Mouse (Mus musculus): Measurements from ENCODE around the gene Lcn9.
A peak's percentile ranks its signal among the peaks of the same experiment; 100 is the strongest.
"Not testable (repeated sequence)": the region's sequence is repeated elsewhere in the genome, so short reads cannot be mapped to it uniquely, and the experiment has no call there.

Gene Lcn9

DNA sequence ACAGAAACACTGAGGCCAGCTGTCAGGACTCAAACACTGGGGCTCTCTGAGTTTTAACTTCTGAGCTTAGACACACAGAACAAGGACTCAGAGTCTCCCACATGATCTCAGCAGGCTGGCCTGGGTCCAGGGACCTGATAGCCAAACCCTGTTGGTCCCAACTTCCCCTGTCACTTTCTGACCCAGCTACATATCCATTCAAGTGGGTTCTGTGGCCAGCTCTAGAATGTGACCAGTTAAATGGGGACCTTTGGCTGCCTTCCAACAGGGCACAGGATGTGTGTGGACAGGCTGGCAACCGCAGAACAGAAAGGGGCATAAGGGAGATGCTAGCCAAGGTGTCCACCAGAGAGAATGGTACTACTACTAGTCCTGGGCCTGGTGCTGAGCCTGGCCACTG is at the start of gene Lcn9:
Gene Lcn9 (plus strand): TSS at position 348 of the 400 bp plus-strand sequence.
- no peak for DNase-seq (ENCODE audit: low spot score)

DNA sequence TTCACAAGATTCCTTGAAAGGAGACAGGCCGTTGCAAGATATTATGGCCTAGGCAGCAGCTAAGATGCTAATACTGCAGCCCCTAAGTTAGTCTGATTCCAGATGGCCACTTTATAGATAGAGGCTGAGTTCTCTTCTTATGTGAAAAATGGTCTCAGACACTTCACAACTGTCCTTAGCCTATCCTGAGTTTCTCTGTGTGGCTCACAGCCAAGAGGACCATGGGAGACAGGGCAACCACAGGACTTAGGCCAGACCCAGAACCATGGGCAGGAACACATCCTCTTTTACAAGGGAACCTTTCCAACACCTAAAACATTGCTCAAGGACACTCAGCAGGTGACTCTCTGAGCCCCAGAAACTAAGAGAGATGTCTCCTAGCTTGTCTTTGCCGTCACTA is 49.4 kb upstream of the Lcn9 start:
- DNase-seq (ENCODE audit: low spot score), result no peak

DNA sequence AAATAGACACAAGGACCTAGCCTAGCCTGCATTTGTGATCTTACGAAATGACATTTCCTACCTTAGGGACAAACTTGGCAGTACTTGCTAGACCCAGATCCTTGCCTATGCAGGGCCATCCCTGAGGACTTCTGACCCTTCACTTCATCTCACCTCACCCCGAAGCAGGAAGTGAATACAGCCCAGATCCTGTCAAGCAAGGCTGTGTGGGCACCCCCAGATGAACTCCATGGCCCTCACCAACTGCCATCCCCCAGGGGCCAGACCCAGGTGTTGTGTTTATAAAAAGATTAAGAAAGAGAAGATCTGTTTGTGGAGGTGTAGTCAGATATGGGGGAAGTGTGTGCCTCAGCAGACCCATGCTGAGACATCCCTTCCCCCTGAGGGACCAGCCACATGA is 48.3 kb upstream of the Lcn9 start:
- DNase-seq (ENCODE audit: low spot score), result no peak

DNA sequence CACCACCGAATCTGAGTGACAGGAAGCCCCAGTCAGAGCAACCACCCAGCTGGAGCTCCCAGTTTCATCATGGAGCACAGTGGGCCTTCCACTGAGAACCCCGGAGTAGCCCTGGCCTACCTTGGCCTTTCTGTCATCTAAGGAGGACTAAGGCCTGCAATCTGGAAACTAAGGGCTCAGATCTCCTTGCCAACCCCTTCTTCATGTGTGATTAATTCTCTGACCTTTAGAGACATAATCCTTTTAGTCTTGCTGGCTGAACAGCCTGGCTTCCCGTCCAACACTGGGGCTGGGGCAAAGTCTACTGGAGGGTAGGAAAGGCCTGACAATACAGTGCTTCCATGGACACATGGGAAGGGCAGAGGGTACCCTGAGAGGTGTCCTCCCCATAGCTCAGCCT is 47.0 kb upstream of the Lcn9 start:
- no peak for DNase-seq (ENCODE audit: low spot score)

DNA sequence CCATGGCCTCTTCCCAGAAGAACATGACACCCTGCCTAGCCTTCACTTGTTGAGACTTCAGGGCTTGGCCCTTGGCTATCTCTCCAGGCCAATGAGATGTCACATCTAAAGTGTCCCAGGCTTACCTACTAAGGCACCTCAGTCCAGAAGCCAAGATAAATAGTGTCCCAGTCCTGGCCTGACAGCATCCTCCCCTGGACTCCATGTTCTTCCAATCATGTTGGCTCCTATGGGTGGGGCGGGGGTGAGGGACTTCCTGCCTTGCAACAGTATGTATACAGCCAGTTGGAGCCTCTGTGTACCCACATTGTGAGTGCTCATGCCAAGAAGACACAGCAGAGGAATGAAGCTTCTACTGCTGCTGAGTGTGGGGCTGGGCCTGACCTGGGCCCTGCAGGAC is 46.2 kb upstream of the Lcn9 start, which contains the start of gene Lcn11:
Gene Lcn11 (plus strand): TSS at position 301 of the 400 bp plus-strand sequence.
- no peak for DNase-seq (ENCODE audit: low spot score)

DNA sequence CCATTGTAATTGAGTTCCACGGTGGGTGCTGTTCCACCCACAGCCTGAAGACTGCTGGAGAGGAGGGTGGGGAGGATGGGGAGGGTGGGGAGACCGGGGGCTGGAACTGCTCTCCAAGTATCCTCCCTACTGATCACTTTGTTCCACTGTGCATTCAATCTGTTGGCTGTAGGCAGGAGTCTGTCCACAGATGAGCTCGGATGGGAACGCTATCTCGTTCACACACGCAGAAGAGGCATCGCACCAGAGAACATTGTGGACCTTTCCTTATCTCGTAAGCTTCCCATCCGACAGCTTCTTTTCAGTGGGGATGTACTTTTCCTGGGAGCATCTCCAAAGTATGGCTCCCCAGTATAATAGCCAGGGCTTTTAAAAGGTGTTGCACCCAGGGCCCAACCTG is 43.9 kb upstream of the Lcn9 start:
- no peak for DNase-seq (ENCODE audit: low spot score)

DNA sequence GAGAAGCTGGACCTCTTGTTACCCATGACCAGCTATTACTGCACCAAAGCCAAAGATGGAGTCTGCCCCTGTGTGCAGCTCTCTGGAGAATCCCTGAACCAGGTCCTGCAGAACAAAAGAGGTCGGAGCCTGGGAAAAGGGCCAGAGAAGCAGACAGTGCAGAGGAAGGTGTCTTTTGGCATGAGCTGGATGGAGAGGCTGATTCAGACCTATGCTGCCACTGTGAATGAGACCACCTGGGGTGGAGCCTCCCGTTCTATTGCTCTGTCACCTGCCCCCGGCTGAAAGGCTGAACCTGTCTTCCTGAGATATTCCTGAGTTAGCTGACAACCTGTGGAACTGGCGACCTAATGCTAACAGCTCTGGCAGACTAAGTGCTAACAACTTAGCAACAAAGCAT is 42.0 kb upstream of the Lcn9 start:
- no peak for DNase-seq (ENCODE audit: low spot score)

DNA sequence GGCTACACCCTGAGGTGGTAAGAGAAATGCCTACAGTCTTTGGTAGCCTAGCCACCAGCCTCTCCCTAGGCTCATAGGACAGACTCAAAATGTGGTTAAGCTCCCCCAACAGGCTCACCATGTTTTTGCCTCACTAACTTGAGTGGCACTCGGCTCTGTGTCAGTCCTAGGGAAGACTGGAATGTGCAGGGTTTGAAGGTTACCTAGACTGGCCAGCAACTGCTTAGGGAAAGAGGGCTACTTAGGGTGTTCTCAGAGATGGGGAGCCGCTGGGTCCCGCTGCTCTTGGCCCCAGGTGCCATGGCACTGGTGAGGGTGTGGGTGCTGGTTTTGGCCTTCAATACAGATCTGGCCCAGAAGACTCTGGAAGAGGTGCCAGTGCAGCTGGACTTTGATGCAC is 41.0 kb upstream of the Lcn9 start, which contains the start of gene Gm13539:
Gene Gm13539 (plus strand): TSS at position 301 of the 400 bp plus-strand sequence.
- DNase-seq (ENCODE audit: low spot score), result no peak

DNA sequence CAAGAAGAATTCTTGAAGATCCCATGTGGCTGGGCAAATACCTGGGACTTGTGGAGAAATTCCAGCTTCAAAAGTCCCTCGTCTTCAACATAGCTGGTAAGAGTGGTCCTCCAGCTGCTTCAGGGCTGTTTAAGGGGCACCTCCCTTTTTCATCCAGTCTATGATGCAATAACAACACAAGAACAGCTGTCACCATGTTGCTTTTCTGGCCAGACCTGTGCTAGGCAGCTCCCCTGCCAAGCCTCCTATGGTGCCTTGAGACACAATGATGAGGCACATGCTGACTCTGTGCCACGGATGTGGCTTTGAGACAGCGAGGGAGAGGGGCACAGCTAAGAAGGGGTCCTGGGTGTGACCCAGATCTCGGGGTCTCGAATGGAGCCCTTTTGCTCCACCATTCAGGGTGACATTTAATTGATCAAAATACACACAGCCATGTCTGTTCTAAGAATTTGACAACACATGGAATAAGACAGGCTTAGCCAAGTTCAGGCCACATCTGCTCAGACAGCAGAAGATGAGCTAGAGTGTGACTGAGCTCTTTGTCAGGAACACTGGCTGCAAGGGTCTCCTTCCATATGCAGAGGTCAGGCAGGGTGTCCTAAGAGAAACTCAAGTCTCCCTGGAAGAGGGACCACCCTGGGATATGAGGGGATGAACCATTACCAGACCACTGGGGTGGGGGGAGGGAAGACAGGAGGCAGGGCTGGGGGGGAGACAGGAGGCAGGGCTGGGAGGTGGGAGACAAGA is 37.2 kb upstream of the Lcn9 start:
- DNase-seq (ENCODE audit: low spot score), result no peak

DNA sequence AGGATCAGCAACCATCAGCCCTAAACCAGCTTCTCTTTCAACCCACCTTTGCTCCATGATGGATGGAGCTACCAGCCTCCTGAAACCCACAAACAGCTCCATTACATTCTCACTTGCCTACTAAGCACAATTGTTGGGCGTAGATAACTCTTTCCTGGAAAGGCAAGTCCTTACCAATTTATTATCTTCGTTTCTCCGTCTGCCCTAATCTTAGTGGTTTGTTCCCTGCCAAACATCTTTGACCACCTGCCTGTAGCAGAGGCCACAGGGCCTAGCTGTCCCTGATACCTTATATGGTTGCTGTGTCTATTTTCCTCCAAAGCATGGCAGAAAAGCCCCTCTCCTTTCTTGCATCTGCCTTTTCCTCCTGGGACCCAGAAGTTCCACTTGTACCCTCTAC is 33.9 kb upstream of the Lcn9 start:
- DNase-seq (ENCODE audit: low spot score), result no peak

DNA sequence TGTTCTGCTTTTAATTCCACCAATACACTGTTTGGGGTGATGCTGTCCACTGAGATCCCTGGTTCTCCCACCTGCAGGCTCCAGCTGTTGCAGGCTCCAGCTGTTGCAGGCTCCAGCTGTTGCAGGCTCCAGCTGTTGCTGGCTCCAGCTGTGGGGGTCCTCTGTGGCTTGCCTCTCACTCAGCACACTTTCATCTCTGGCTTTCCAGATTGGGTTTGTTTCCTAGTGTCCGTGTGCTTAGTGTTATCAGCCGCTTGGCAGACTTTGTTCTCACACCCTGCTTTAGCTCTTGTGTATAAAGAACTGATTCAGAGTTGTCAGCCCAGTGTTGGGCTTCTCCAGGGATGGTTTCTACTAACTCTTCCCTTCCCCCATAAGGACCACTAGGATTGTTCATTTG is 25.3 kb upstream of the Lcn9 start:
- no peak for DNase-seq (ENCODE audit: low spot score)

DNA sequence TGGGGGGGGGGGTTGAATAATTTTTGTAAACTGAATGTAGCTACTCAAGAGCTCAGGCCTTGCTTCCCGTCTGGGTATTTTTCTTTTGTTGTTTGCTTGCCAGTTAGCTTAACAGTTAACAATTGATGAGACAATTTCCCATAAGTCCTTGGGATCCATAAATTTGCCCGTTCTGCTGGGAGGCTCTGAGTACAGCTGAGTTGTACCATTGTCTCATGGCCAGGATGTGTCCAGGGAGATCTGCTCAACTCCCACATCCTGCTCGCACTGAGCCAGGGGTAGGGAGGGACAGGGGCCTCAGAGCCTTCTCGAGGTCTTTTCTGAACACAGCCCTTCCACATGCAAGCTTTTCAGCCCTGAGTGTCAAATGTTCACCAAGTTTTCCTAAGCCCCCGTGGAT is 24.9 kb upstream of the Lcn9 start:
- DNase-seq (ENCODE audit: low spot score), result no peak

DNA sequence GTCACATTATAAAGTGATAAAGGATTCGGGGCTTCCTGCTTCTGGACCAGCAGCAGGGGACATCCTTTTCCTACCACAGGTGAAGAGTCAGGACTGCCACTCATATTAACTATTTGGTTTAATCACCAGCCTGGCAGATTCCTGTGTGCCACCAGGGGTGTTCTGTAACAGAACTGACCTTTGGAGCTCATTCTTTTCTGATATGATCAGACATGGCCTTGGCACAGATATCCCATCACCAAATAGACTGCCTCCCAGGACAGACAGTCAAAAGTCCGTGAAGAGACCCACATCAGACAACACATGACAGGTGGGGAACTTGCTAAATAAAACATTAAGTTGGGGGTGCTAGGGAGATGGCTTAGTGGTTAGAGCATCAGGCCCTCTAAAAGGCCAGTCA is 11.2 kb upstream of the Lcn9 start:
- DNase-seq (ENCODE audit: low spot score), result no peak

DNA sequence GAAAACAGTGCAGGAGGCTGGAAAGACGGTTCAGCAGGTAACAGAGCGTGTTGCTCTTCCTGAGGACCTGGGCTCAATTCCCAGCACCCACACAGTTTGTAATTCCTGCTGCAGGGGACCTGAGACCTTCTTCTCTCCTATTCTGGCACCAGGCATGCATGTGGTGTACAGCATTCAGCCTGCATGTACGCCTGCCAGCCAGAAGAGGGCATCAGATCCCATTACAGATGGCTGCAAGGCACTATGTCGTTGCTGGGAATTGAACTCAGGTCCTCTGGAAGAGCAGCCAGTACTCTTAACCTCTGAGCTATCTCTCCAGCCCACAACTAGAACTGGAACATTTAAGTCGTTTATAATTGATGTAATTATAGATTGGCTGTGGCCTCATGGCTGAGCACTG is 9.6 kb upstream of the Lcn9 start:
- no peak for DNase-seq (ENCODE audit: low spot score)

DNA sequence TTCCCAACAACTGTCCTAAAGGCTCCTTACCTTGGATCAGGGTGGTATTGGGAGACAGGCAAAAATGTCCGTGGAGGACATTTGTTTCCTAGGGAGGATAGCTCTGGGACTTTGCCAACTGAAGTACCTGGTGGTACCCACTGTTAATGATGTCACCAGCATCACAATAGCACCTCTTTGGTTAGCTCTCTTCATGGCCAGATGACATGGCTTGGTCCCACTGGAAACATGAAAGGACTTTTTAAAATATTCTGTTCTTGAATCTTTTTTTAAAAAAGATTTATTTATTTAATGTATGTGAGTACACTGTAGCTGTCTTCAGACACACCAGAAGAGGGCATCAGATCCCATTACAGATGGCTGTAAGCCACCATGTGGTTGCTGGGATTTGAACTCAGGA is 7.2 kb upstream of the Lcn9 start, which contains the start of gene Glt6d1:
Gene Glt6d1 (minus strand): TSS at position 101 of the 400 bp plus-strand sequence.
- not testable (repeated sequence) for DNase-seq (ENCODE audit: low spot score)

DNA sequence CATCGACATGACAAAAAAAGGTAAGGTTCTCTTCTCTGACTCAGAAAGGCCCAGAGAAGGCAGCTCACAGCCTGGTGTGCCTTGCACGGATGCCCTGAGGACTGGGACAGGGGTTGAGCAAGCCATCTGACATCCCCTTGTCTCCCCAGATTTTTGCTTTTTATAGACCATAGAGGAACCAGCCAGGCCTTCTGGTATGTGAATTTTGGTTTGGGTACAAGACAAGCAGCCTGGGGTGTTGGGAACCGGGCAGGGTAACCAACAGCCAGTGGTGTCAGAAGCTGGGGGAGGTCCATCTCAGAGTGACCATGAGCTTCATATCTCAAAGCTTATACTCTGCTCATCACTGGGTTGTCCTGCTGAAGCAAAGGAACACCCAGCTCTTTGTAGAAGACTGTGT is 1.8 kb downstream of the Lcn9 start:
- no peak for DNase-seq (ENCODE audit: low spot score)

DNA sequence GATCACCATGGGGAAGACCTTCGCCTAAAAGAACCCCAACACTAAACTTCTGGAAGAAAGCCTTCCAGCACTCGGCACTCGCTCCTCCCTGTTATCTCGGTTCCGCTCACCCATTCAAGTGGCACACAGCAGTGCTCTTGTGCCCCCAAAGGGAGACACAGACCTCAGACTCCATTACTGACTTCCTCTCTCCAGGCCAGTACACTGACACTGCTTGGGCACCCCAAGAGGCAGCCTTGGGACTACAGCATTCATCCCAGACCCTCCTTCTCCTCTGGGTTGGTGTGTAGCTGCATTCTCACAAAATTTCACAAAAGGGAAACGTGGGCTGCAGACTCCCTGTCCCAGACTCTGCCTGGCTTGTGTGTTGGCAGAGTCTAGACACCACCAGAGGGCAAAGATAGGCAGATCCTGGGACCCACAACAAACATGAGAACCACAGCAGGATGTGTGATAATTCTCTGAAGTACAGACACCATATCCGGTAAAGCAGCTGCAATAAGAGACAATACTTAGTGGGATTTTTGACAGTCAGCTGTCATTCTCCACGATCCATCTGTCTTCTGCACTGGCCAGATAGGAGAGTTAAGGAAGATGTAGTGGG is 5.5 kb downstream of the Lcn9 start:
- no peak for DNase-seq (ENCODE audit: low spot score)

DNA sequence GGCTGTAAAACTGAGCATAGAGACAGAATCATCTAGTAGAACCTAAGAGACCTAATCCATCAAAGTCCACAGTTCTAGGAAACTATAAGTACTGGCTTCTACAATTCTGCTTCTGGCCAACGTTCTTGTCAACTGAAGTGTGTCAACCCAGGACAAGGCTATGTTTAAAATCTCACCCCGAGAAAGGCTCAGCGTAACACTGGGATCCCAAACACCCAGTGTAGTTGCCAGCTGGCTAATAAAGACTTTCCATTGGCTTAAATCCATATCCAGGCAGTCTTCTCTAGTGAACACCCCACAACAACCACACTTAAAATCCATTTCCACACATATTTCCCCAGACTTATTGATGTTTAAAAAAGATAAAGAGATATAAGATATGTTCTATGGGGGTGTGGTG is 7.8 kb downstream of the Lcn9 start:
- peak; percentile 4 for DNase-seq (ENCODE audit: low spot score)

DNA sequence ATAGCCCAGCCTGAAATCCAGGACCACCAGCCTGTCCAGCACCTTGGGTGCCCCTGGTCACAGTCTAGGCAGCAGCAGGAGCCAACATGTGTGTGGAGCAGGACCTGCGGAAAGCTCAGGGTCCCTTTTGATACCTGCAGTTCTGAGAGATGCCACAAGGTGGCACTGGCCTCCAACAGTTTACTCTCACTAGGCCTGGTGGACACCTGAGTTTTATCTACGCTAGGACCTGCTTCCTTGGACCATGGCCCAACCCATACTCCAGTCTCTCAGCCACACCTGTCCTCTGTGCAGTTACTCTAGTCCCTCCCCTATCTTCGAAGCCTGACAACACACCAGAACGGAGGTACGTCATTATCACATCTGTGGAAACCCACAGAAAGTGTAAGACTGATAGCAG is 13.3 kb downstream of the Lcn9 start:
- peak; percentile 63 for DNase-seq (ENCODE audit: low spot score)

DNA sequence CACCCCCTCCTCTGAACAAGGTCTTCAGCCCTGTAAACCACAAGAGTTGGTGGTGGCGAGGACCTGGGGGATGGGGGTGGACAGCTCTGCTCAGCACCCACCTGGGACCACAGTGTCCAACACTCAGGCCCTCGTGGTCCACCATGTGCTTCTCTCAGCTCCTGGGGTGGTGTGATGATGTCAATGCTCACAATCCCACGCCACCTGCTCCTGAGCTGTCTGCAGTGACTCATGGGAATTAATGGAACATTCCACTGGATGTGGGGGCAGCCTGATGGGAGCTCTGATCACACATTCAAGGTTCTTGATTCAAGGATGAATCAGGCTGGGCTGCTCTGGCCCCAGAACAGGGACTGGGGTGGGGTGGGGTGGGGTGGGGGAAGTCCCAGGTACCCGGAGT is 19.2 kb downstream of the Lcn9 start:
- no peak for DNase-seq (ENCODE audit: low spot score)

DNA sequence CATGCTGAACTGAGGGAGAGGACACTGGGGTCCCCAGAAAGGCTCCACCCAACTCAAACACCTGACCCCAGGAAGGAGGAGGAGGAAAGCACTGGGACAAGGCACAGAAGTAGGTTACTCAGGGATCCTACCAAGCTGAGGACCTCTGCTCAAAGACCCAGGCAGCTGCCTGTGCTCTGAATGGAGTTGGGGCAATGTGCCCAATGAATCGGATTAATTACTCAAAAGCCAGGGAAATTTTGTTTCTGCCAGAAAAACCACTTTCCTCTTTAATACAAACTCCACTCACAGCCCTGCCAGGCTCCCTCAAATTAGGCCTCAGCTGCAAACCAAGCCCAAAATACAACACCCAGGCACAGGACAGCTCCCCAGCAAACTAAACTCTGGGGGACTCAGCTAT is 19.8 kb downstream of the Lcn9 start:
- no peak for DNase-seq (ENCODE audit: low spot score)

DNA sequence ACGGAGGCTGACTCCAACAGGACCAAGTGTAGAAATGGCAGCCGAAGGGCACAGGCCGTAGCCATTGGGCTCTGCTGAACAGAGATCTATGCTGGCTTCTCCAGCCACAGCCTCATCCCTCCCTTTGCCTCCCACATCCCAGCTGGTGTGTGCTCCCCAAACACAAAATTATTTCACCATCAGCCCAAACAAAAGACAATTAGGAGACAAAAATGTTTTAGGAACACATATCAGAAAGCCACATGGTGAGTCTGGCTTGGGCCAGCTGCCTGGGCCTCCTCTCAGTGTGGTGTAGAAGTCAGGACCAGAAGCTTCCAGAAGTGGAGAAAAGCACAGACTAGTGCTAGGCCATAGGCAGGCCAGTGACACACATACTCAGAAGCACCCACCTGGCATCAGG is 21.1 kb downstream of the Lcn9 start:
- DNase-seq (ENCODE audit: low spot score), result no peak

DNA sequence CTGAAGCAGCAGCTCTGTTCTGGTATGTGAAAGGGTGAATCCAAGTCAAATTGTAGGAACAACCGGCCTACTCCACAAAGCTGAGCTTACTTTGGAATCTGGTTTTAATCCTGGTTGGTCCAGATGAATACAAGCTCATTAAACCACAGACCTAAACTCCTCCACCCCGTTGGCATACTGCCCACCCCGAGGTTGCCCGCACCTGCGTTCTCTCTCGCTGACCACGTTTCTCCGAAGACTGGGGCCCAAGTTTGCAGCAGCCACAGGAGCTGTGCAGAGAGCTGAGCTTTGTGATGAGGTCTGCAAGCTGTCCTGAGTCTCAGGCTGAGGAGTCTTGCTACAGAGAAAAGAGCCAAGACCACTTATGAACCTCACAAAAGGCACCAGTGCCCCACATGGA is 23.6 kb downstream of the Lcn9 start:
- no peak for DNase-seq (ENCODE audit: low spot score)

DNA sequence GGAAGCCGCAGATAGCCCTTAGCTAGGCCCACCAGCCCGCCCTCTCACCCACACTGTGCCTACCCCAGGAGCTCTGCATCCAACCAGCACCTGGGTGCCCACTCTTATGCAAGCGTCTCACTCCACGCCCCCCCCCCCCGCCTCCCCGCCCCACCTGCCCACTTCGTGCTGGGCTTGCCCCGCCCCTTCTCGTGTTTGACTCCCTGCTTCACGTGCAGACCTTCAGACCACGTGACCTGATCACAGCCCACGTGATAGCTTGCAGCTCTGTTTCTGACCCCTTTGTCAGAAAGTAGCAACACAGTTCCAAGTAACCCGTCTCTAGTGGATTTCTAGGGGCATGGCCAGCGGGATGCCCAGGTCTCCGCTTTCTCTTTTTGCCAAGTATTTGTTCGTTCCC is 24.3 kb downstream of the Lcn9 start, which contains the start of gene Sohlh1:
Gene Sohlh1 (minus strand): TSS at position 23 of the 400 bp plus-strand sequence.
- DNase-seq (ENCODE audit: low spot score), result no peak

Data from lung, postnatal 25 days (tissue).